Mouse (Mus musculus): ENCODE measurements around the gene Cnbp.

DNA sequence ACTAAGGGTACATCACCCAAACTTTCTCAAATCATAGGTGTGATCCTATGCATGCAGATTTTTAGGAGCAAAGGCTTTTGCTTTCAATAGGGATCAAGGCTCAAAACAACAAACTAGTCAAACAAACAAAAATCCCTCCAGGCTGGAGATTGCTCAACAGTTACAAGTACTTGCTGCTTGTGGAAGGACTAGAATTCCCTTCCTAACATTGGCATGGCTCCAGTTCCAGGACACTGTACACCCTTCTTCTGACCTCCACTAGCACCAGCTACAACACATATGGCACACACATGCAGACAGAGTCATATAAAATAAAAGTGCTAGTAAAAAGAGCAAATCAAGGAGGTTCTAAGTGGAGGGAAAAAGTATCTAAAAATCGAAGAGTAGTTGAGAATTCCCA is 4.1 kb downstream of the Cnbp start:
- TF ChIP-seq CTCF (IDR thresholded peaks at IDR 0.05; ENCODE audit: control insufficient read depth, insufficient read depth, low read length) (no peak), POLR2A (IDR thresholded peaks at IDR 0.05; ENCODE audit: borderline replicate concordance, control insufficient read depth, low read depth, low read length) (no peak)

Measured in bone marrow, adult 2 months (tissue).